Mouse (Mus musculus): ENCODE measurements around the gene Fcgrt.

DNA sequence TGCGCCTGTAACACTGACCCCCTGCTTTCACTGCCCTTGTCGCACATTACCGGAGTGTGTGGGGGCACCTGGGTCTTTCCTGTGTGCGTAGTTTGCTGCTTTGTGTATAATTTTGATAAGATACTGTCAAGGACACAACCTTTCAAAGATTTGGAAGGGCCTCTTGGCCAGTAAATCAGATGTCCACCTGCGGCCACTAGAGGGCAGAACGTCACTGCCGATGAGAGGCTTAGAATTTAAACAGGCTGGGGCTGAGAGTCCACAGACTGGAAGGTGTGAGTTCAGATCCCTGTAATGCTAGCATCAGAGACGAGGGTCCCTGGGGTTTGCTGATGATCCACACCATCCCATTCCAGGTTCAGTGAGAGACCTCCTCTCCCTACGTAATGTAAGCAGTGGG lies 25.1 kb downstream of the Fcgrt start:
- TF ChIP-seq POLR2A (IDR thresholded peaks at IDR 0.05; ENCODE audit: low read depth, low read length) (no peak), CTCF (conservative IDR thresholded peaks at IDR 0.05; ENCODE audit: insufficient read depth, insufficient read length, low read depth, low read length) (peak; percentile 87)

All from kidney, adult 2 months (tissue).